Mouse (Mus musculus) adrenal gland, adult (tissue): ENCODE measurements around the gene Zfp978.
"Not testable (repeated sequence)": the region's sequence is repeated elsewhere in the genome, so short reads cannot be mapped to it uniquely, and the experiment has no call there.

Experiments
- DNase-seq, 2 experiments: peaks; one replicate each; pipeline ENCODE4 v3.0.0; 2022 to 2023; ENCODE audit warnings: low spot score in 1 of 2; ENCODE audit not compliant: inconsistent age in 2 of 2

The Zfp978 gene

GRCm38 (mm10) chr4:147361003-147361402 lies at the start of gene Zfp978:
TSS of gene Zfp978 (plus strand) at chr4:147361303.
- DNase-seq, result not testable (repeated sequence)

GRCm38 (mm10) chr4:147335036-147335690 lies 25.9 kb upstream of the Zfp978 start:
- peak in 1 of 2 experiments; percentile 22 for DNase-seq

DNA sequence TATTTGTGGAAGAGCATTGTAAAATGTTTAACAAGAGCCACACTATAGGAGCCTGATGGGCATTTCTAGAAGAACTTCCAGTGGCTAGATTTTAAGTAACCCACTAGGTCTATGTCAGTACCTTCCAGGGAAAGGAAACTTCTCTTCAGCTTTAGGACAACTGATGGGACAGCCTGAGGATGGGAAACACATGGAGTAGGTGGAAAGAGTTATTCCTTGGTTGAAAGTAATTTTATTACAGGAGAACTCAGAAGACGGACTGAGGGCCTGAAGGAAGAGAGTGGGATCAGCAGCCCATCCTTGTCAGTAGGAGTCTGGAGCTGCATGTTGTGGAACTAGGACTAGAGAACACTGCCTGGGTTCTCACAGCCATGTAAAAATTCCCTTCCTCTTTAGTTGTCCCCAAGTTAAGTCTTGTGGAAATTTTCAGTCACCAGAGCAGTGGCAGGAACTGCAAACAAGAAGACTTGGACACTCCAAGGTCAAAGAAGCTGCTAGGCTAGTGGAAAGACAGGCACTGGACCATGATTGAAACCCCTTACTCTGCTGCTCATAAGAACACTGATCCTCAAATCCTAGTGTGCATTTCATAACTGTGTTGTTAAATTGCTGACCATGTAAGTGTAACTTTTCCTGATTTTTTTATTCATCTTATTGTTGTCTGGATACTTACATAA lies 25.3 kb upstream of the Zfp978 start:
- peak in 1 of 2 experiments; percentile 37 for DNase-seq

DNA sequence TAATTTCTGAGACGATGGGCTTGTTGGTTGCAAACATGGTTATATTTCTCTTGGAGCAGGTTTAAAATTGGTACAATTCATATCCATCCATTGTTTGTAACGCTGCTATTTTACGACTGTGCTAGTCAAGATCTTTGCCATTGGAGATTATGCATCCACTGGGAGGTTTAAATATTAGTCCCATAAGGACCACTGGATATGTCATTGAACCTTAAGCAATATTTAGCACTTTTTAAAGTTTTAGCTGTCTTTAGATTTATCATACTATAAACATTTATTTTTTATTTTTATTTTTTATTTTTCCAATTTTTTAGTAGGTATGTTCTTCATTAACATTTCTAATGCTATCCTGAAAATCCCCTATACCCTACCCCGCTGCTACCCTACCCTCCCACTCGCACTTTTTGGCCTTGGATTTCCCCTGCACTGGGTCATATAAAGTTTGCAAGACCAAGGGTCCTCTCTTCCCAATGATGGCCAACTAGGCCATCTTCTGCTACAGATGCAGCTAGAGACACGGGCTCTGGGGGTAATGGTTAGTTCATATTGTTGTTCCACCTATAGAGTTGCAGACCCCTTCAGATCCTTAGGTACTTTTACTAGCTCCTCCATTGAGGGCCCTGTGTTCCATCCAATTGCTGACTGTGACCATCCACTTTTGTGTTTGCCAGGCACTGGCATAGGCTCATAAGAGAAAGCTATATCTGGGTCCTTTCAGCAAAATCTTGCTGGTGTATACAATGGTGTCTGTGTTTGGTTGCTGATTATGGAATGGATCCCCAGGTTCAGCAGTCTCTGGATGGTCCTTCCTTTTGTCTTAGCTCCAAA lies 24.5 kb upstream of the Zfp978 start:
- peak in 1 of 2 experiments; percentile 46 for DNase-seq

GRCm38 (mm10) chr4:147337520-147337919 lies 23.6 kb upstream of the Zfp978 start:
- not testable (repeated sequence) for DNase-seq

GRCm38 (mm10) chr4:147338032-147338610 lies 23.0 kb upstream of the Zfp978 start:
- peak in 1 of 2 experiments; percentile 31 for DNase-seq

- DNase-seq, result peak in 1 of 2 experiments; percentile 16
Observed at GRCm38 (mm10) chr4:147338706-147339105, 22.4 kb upstream of the Zfp978 start.

DNA sequence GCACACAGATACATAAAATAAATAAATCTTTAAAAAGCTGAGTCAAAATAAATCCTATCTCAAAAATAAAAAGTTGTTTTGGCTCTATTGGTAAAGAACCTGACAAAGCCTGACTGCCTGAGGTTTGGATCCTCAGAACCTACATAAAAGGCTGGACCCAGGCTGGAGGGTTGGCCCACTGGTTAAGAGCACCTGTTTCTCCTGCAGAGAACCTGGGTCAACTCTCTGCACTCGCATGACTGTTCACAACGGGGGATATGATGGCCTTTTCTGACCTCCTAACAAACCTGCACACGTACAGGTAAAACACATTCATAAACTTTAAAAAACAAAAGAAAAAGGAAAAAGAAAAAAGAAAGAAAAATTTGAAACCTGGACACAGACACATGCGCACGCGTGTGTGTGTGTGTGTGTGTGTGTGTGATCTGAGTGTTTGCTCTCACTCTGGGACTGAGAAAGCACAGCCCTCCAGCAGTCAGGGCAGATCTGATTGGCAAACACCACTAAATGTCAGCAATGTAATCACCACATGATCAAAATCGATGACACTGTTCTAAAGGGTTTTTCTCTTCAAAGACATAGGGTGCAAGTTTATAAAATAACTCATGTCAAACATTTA lies 21.4 kb upstream of the Zfp978 start:
- peak in 1 of 2 experiments; percentile 50 for DNase-seq

DNA sequence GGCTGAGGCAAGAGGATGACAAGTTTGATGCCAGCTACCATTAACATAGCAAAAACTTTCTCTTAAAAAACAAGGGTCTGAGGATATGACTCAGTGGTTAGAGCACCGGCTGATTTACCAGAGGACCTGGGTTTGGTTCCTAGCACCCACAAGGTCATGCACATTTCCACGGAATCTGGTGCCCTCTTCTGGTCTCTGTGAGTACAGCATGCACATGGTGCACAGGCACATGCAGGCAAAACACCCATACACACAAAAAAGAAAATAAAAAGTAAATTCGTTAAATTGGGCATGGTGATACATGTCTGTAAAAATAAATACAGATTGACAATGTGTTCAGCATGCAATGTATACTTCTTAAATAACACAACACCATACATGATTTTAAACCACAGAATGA lies 20.9 kb upstream of the Zfp978 start:
- DNase-seq, result peak in 1 of 2 experiments; percentile 22

- peak in 1 of 2 experiments; percentile 26 for DNase-seq
Observed at GRCm38 (mm10) chr4:147340876-147341275, 20.2 kb upstream of the Zfp978 start.

GRCm38 (mm10) chr4:147343042-147343908 lies 17.8 kb upstream of the Zfp978 start:
- peak in 1 of 2 experiments; percentile 36 for DNase-seq

- peak in 1 of 2 experiments; percentile 22 for DNase-seq
Observed at GRCm38 (mm10) chr4:147345061-147345554, 16.0 kb upstream of the Zfp978 start.

- peak in 1 of 2 experiments; percentile 14 for DNase-seq
Observed at GRCm38 (mm10) chr4:147346361-147347035, 14.6 kb upstream of the Zfp978 start.

DNA sequence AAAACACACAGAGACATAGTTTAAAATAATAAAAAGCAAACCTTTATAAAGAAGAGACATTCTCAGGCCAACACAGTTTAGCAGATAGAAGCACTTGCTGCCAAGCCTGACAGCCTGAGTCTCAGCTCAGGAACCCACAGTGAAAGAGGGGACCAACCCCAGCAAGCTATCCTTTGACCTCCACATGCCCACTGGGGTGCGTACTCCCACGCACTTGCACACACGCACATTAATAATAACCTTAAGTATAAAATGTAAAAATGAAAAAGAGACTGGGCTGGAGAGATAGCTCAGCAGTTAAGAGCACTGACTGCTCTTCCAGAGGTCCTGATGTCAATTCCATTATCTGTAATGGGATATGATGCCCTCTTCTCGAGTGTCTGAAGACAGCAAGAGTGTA lies 13.8 kb upstream of the Zfp978 start:
- DNase-seq, result peak in 1 of 2 experiments; percentile 13

DNA sequence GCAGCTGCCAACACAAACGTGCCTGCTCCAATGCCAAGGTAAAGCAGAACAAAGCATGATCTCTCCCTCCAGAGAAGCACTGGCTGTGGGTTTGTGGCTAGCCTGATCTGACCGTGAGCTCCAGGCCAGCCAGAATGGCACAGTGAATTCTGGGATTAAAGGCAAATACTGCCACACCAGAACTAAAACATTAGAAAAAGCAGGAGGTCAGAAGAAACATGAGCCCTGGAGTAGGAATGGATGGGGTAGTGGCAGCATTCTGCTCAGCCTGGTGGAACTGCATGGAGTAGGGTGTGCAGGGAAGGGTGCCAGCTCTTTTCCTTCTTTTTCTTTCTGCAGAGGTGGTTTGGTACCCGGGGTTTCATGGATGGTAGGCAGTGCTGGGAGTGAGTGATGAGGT lies 13.2 kb upstream of the Zfp978 start:
- DNase-seq, result peak in 1 of 2 experiments; percentile 20

DNA sequence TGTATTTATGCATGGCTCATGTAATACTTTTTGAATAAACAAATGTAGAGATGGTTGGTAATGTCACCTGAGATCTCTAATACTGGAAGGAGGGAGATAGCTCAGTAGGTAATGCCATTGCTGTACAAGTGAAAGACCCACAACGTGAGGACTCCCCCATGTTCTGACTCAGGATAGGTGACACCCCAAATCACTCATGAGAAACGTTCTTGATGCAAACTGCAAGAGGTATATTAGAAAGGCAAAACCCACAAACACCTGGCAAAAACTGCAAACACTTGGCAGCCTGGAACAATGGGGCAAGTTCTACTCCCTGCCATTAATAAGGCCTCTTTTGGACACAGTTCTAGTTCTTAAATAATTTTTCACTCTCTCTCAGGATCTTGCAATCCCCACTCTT lies 12.7 kb upstream of the Zfp978 start:
- DNase-seq, result peak in 1 of 2 experiments; percentile 18

GRCm38 (mm10) chr4:147348906-147349686 lies 12.0 kb upstream of the Zfp978 start:
- peak in 1 of 2 experiments; percentile 33 for DNase-seq
